Mouse (Mus musculus) CH12.LX (cell line): Measurements from ENCODE around the gene Sox1. TPM values are rescaled to one million over a fixed set of nuclear protein-coding genes. Genes with fewer than 3 reads are reported as not detected.

Experiments
- DNase-seq: peaks from one replicate; pipeline ENCODE4 v3.0.0-alpha.2; 2013; ENCODE audit errors: extremely low read depth
- H3K27ac ChIP-seq: 2 replicates; pipeline ENCODE4 v1.5.1; 2012; ENCODE audit warnings: low read depth, mild to moderate bottlenecking, control low read depth, moderate library complexity; ENCODE audit not compliant: insufficient read depth
- H3K27me3 ChIP-seq: replicated peaks from 2 replicates; pipeline ENCODE3; 2012; ENCODE audit warnings: inconsistent platforms
- H3K36me3 ChIP-seq, 2 experiments: replicated peaks in 1 of 2; 2 replicates each; pipeline versions ENCODE3 to v1.6.1; 2012; ENCODE audit warnings: inconsistent platforms in 1 of 2, low read length in 1 of 2, mild to moderate bottlenecking in 1 of 2, mixed read lengths in 1 of 2, moderate library complexity in 1 of 2; ENCODE audit not compliant: control insufficient read depth in 1 of 2, insufficient read depth in 1 of 2
- H3K4me1 ChIP-seq, 2 experiments: 2 replicates each; pipeline ENCODE4 v1.6.1; 2012; ENCODE audit warnings: inconsistent platforms in 1 of 2, moderate library complexity in 1 of 2; ENCODE audit not compliant: insufficient read depth in 2 of 2, control insufficient read depth in 1 of 2
- H3K4me2 ChIP-seq: 2 replicates; pipeline ENCODE4 v1.6.1; 2012; ENCODE audit warnings: low read depth, mild to moderate bottlenecking, control low read depth; ENCODE audit not compliant: poor library complexity, insufficient read depth, severe bottlenecking
- H3K4me3 ChIP-seq, 3 experiments: fragments of 150-350 bp in 1 of 3; sonication (generic) in 1 of 3; replicated peaks in 1 of 3; 2 replicates each; pipeline versions ENCODE3 to v1.5.1; 2011 to 2012; ENCODE audit warnings: low read depth in 2 of 3, low read length in 2 of 3, mild to moderate bottlenecking in 2 of 3, moderate library complexity in 2 of 3, control low read depth in 1 of 3, improper control_type of control experiment in 1 of 3, inconsistent platforms in 1 of 3, mixed read lengths in 1 of 3; ENCODE audit not compliant: poor library complexity in 1 of 3
- H3K79me2 ChIP-seq: replicated peaks from 2 replicates; pipeline ENCODE4 v1.6.1; 2012; ENCODE audit warnings: mild to moderate bottlenecking, moderate library complexity; ENCODE audit not compliant: control insufficient read depth, poor library complexity, insufficient read depth, severe bottlenecking; ENCODE audit errors: extremely low read depth
- H3K9ac ChIP-seq: 2 replicates; pipeline ENCODE4 v1.6.1; 2012; ENCODE audit warnings: low read depth, mild to moderate bottlenecking, control low read depth, moderate library complexity; ENCODE audit not compliant: insufficient read depth
- H3K9me3 ChIP-seq: replicated peaks from 2 replicates; pipeline ENCODE3; 2012; ENCODE audit warnings: low read length, inconsistent platforms, mixed read lengths
- CHD1 ChIP-seq: IDR thresholded peaks from 2 replicates; pipeline ENCODE4 v1.6.1; 2012; ENCODE audit warnings: low read depth, low read length, improper control_type of control experiment, inconsistent platforms
- CHD2 ChIP-seq: IDR thresholded peaks from 2 replicates; pipeline ENCODE4 v1.6.1; 2011; ENCODE audit warnings: low read length, improper control_type of control experiment
- E2F4 ChIP-seq: IDR thresholded peaks from 2 replicates; pipeline ENCODE4 v1.6.1; 2011; ENCODE audit warnings: low read depth, low read length, improper control_type of control experiment; ENCODE audit not compliant: insufficient replicate concordance
- IRF4 ChIP-seq: IDR thresholded peaks from 2 replicates; pipeline ENCODE4 v1.6.1; 2014; ENCODE audit warnings: low read depth, mild to moderate bottlenecking, inconsistent platforms, low read length, improper control_type of control experiment
- MAZ ChIP-seq: IDR thresholded peaks from 2 replicates; pipeline ENCODE4 v1.6.1; 2012; ENCODE audit warnings: low read depth, mild to moderate bottlenecking, inconsistent platforms, low read length, improper control_type of control experiment, moderate library complexity
- MEF2A ChIP-seq: IDR thresholded peaks from 2 replicates; pipeline ENCODE4 v1.6.1; 2014; ENCODE audit warnings: low read depth, mild to moderate bottlenecking, inconsistent platforms, low read length, improper control_type of control experiment, borderline replicate concordance
- NELFE ChIP-seq: IDR thresholded peaks from 2 replicates; pipeline ENCODE4 v1.6.1; 2011; ENCODE audit warnings: low read depth, low read length, improper control_type of control experiment
- PAX5 ChIP-seq: IDR thresholded peaks from 2 replicates; pipeline ENCODE4 v1.6.1; 2012; ENCODE audit warnings: low read length, inconsistent platforms, mixed read lengths
- POLR2A ChIP-seq: IDR thresholded peaks from 2 replicates; pipeline ENCODE4 v1.6.1; 2011; ENCODE audit warnings: low read depth, mild to moderate bottlenecking, improper control_type of control experiment, low read length
- POLR2AphosphoS2 ChIP-seq: IDR thresholded peaks from 2 replicates; pipeline ENCODE4 v1.6.1; 2011; ENCODE audit warnings: low read depth, low read length, improper control_type of control experiment
- RAD21 ChIP-seq: IDR thresholded peaks from 2 replicates; pipeline ENCODE4 v1.6.1; 2011; ENCODE audit warnings: low read depth, mild to moderate bottlenecking, low read length, improper control_type of control experiment, moderate library complexity
- TCF12 ChIP-seq: IDR thresholded peaks from 2 replicates; pipeline ENCODE4 v1.6.1; 2014; ENCODE audit warnings: low read depth, mild to moderate bottlenecking, inconsistent platforms, low read length, improper control_type of control experiment
- UBTF ChIP-seq: IDR thresholded peaks from 2 replicates; pipeline ENCODE4 v1.6.1; 2012; ENCODE audit warnings: low read depth, mild to moderate bottlenecking, inconsistent platforms, low read length, improper control_type of control experiment, moderate library complexity
- USF1 ChIP-seq: IDR thresholded peaks from 2 replicates; pipeline ENCODE4 v1.6.1; 2014; ENCODE audit warnings: low read depth, mild to moderate bottlenecking, inconsistent platforms, low read length, improper control_type of control experiment
- ZC3H11A ChIP-seq: IDR thresholded peaks from 2 replicates; pipeline ENCODE4 v1.6.1; 2012; ENCODE audit warnings: low read depth, mild to moderate bottlenecking, inconsistent platforms, low read length, improper control_type of control experiment
- ZKSCAN1 ChIP-seq: IDR thresholded peaks from 2 replicates; pipeline ENCODE4 v1.6.1; 2012; ENCODE audit warnings: low read depth, inconsistent platforms, low read length, improper control_type of control experiment, borderline replicate concordance
- ZNF384 ChIP-seq: IDR thresholded peaks from 2 replicates; pipeline ENCODE4 v1.6.1; 2012; ENCODE audit warnings: low read depth, low read length, improper control_type of control experiment, inconsistent platforms
- dilution Hi-C: fragments of 300-500 bp; cut with MboI; formaldehyde crosslinking; loops from 2 replicates; pipeline ENCODE4 v1.14.3; 2020; ENCODE audit warnings: low sequenced_read_pairs; ENCODE audit not compliant: extremely low pct_unique_long_range_greater_than_20kb, extremely low pct_ligation_motif_present
- in situ Hi-C: fragments of 300-500 bp; cut with MboI; formaldehyde crosslinking; loops from 3 replicates; pipeline ENCODE4 v1.14.3; 2019; ENCODE audit warnings: low sequenced_read_pairs, low pct_ligation_motif_present, low pct_unique_long_range_greater_than_20kb, mixed read lengths
- polyA plus RNA-seq: library from polyadenylated mRNA; unstranded; fragments of >175 nt; gene quantifications from 2 replicates; pipeline ENCODE4 v1.2.1, GENCODE M21; 2012; ENCODE audit warnings: low read depth; ENCODE audit not compliant: insufficient read length
- total RNA-seq, 2 experiments: library from RNA; depleted of rRNA; stranded (reverse); fragments of 300-350 nt in 1 of 2; fragments of >200 nt in 1 of 2; gene quantifications; 2 replicates each; pipeline ENCODE4 v1.2.3; 2012 to 2014

Sox1 gene
- total and polyA plus RNA-seq, 3 experiments, result not detected

- no peak overlapping the region for H3K9ac ChIP-seq
- dilution Hi-C loops (no loop called here), in situ Hi-C loops (no loop called here)
- no peaks in the 10 kb centered on the region for H3K36me3 ChIP-seq
- H3K27ac ChIP-seq, result no peak overlapping the region
- no peaks in the 10 kb centered on the region for H3K4me1 ChIP-seq
- H3K4me2 ChIP-seq, result no peak overlapping the region
- H3K4me3 ChIP-seq, result no peak overlapping the region
- no peak for DNase-seq
- no peaks in the 10 kb centered on the region for H3K79me2 ChIP-seq
- TF ChIP-seq MAZ (no peak), POLR2A (no peak), NELFE (no peak), RAD21 (no peak), PAX5 (no peak), E2F4 (no peak), MEF2A (no peak), CHD1 (no peak), IRF4 (no peak), ZC3H11A (no peak), ZKSCAN1 (no peak), ZNF384 (no peak), CHD2 (no peak), UBTF (no peak), USF1 (no peak), TCF12 (no peak), POLR2AphosphoS2 (no peak)
- peaks cover 48% of the 10 kb centered on the region for H3K27me3 ChIP-seq
- peaks cover 7% of the 10 kb centered on the region for H3K9me3 ChIP-seq
Observed at GRCm38 (mm10) chr8:12440997-12441396, 45.9 kb downstream of the Sox1 start.

GRCm38 (mm10) chr8:12445258-12445657, 50.2 kb downstream of the Sox1 start:
- dilution Hi-C loops, result no loop called here
- no peaks in the 10 kb centered on the region for H3K4me1 ChIP-seq
- no peak overlapping the region for H3K4me3 ChIP-seq
- peaks cover 12% of the 10 kb centered on the region for H3K9me3 ChIP-seq
- H3K36me3 ChIP-seq, result no peaks in the 10 kb centered on the region
- no peaks in the 10 kb centered on the region for H3K79me2 ChIP-seq
- H3K27me3 ChIP-seq, result peaks cover 49% of the 10 kb centered on the region
- H3K4me2 ChIP-seq, result no peak overlapping the region
- DNase-seq, result no peak
- H3K9ac ChIP-seq, result no peak overlapping the region
- no peak overlapping the region for H3K27ac ChIP-seq
- in situ Hi-C loops, result no loop called here
- TF ChIP-seq ZKSCAN1, result no peak
